Mouse (Mus musculus) cerebellum, adult 18-20 months (tissue): ENCODE data around the gene Fstl4.
"Not testable (repeated sequence)": the region's sequence is repeated elsewhere in the genome, so short reads cannot be mapped to it uniquely, and the experiment has no call there.

Experiments used
- DNase-seq, 2 experiments: peaks; one replicate each; pipeline ENCODE4 v3.0.0; 2021

The Fstl4 gene

DNA sequence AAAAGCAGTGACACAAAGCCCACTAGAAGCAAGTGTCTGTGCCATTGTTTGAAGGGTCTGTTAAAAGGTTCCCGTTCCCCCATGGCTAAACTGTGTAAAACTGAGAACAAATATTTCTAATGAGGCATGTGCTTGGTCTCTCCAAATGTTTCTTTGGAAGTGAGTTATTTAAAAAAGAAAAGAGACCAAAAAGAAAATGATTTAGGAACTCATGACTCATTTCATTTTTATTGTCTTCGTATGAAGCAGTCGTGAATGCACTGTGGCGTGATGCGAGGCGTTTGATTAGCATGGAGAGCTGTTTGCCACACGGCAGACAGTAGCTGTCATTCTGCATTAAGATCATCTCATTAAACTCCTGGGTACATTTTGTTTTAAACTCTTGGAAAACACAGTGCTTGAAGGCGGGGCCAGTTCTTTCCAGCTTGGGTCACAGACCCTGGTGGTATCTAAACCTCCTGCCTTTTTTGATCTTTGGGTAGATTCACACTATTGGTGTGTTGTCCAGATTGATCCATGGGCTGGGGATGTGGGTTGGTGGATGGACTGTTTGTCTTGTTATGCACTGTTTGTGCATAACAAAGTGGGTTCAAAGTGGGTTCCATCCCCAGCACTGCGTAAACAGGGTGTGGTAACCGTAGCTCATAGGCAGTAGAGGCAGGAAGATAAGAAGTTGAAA, 376.4 kb downstream of the Fstl4 start:
- DNase-seq: no peak

DNA sequence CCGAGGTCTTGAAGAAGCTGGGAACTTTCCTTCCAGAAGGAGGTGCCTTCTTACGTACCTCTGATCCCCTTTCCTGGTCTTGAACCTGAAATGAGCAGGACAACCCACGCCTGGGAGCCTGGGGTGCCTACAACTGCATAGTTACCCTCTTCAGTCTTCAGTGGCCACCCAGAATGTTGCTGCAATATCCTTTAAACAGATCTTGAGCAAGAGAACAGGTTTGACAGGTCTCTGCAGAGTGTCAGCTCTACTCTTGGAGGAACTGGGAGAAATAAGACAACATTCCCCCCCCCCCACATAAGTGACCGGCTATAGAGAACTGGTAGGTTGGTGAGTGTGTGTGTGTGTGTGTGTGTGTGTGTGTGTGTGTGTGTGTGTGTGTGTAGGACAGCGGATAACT, 379.1 kb downstream of the Fstl4 start:
- DNase-seq: no peak

DNA sequence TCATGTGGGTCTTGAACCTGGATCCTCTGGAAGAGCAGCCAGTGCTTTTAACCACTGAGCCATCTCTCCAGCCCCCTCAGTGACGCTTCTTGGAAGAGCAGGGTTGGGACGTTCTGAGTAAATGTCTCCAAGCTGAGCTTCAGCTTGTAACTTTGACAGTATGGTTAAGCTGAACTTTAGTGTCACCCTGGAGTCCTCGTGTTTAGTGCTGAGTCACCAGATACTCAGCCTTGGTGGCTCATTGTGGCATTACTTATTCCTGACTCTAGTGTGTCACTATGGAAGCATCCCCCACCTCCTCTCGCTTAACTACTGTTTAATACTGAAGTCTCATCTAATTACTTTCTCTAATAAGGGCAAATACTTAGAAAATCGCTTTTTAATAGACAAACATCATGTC, 380.1 kb downstream of the Fstl4 start:
- no peak for DNase-seq

DNA sequence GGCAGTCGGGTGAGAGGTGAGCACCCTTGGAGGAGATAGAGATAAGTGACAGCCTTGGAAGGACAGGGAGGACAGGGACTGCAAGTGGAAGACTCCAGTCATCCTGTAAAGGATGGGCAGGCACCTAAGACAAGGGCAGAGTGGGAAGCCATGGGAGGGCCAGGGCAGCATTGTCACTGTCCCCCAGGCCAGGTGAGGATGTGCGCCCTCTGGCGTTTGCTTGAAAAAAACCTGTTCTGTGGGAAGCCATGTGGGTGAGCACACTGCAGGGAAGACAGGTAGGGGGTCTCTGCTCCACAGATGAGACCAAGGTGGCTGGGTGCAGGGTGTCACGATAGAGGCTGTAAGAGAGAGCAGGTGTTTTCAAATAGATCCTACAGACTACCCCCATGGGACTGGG, 381.9 kb downstream of the Fstl4 start:
- peak; percentile 18 to 40 for DNase-seq

DNA sequence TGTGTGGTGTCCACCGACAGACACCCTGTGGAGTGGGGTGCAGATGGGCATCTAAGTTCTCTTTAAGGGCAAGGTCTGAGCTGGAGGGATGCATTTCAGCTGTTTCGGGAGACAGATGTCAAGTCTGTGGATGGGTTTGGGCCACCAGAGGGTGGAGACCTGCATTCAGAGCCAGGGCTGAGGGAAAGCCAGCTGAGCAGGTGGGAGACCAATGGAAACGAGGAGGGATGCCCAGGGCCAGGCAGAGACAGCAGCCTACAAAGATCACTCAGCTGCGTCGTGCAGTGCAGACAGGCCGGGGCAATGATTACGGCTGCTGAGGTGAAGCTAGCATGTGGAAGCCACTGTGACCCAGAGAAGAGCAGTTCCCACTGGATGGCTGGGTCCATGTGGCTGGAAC, 392.0 kb downstream of the Fstl4 start:
- no peak for DNase-seq

DNA sequence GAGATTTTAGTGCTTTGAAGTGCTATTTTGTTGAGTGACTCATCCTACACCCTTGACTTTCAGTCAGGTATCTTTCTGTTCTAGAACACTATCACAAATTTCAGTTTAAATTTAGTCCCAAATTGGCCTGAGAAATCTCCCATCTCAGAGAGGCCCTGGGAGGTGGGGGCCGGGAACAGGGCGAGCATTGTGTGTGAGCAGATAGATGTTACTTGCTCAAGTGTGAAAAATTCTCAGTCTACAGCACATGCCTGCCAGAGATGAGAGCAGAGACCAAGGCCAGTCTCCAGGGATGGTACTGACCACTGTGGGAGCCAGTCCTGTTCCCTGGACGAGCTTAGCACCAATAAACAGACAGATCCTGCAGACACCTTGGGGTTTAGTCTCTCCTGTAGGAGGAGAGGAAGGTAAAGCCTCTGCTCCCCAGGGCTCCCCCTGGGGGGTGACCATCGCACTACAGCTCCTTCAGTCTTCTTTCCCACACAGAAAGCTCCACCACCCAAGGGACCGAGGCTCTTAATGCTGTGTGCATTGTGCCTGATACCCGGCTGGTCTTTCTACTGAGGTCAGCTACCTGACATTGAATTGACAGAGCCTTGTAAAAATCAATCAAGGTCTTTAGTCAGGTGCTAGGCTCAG, 393.3 kb downstream of the Fstl4 start:
- no peak for DNase-seq

DNA sequence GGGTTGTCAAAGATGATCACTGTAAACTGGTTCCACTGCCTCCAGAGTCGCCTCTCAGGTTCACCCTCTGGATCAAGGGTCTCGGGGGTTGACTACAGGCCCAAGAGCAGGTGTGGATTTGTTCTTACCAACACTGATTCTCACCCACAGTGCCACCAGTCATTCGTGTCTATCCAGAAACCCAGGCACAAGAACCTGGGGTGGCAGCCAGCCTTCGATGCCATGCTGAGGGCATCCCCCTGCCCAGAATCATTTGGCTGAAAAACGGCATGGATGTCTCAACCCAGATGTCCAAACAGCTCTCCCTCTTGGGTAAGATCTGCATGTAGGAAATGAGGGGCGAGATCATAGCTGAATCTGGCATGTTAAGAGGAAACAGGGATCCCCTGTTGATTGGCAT, 398.0 kb downstream of the Fstl4 start:
- no peak for DNase-seq

DNA sequence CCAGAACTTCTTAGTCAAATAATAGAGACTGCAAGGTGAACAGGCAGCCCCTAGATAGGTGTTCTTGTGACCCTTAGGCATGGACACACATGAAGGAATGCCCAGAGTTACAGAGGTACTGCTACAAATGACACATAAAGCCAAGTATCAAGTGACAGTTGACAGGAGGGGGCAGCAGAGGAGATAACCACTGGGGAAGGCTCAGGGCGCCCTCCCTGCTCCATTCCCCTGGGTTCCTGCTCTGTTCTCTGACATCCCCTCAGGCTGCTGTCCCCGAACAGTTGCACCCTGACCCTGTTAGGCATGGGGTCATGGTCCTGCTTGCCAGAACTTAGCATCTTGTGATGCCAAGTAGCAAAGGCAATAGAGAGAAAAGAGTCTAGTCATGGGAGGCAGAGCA, 402.0 kb downstream of the Fstl4 start:
- no peak for DNase-seq

DNA sequence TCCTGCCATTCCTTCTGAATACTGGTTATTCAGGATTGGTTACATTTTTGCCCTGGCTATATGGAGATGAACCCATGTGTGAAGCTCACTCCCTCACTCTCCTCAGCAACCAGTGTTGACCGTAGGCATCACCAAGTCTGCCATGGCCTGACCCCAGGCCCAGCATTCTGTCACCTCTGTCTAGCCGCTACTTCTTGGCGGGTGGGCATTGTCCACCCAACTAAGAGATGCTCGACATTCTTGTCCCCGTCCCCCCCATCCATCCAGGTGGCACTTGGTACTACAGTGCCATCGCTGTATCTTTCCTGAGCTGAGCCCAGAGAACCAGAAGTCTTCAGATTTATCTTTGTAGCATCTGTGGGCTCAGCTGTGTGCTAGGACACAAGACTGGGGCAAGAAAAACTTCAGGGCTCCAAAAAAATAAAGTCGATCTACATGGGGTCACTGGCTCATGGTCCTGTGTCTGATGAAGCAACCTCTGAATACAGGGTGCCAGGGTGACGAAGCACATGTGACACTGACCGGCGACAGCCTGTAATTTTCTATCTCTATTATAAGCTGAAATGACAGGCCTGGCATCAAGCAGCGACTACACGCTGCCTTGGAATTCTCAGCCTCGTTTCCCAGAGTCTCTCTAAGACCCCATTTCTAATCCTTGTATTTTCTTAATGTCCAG, 417.9 kb downstream of the Fstl4 start:
- no peak for DNase-seq

DNA sequence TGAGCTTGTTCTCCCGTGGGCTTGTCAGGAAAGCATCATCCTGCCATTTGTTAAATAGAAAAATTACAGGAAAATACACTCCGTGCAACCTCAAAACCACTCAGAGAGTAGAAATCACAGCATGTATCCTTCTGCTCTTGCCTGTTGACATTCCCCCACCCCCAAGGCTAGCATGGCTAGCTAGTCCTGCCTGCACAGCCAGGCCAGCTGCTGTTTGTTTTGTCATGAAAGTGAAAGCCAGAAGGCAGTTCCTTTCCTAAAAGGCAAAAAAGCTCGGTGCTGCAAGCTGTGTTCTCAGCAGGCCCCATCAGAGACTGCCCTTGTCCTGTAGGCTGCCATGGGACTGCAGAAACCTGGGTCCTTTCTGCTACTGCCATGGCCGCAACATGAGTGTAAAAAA, 418.4 kb downstream of the Fstl4 start:
- no peak for DNase-seq

DNA sequence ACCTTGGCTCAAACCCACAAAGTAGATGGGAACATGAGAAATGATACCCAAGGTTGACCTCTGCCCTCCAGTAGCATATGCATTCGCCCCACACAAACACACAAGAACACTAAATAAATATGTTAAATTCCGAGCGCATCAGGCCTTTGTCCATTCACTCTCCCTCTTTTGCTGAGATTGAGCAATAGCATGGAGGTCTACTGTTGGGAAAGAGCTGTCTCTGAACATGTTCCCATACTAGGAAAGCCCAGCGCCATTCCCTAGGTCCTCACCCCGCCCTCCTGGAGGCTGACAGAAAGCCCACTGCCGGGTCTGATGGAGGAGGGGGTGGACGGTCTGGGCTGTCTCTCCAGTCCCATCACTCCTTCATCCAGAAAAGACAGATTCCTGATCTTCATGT, 419.6 kb downstream of the Fstl4 start:
- no peak for DNase-seq

DNA sequence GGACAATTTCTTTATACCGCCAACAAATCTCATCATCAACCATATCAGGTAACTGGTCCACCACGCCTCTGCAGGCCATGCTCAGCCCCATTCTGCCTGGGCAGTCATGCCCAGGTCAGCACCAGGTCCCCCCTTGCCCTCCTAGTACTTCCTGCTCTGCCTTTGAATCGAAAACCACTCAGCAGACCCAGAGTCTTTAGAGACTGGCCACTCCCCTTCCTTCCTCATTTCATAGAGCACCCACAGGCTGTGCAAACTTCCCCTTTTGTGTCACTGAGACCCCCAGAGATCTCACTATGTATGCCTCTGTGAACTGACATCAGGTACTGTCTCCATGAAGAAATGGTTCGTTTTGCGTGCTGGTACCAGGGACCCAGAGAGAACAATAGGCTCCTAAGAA, 420.3 kb downstream of the Fstl4 start:
- no peak for DNase-seq

DNA sequence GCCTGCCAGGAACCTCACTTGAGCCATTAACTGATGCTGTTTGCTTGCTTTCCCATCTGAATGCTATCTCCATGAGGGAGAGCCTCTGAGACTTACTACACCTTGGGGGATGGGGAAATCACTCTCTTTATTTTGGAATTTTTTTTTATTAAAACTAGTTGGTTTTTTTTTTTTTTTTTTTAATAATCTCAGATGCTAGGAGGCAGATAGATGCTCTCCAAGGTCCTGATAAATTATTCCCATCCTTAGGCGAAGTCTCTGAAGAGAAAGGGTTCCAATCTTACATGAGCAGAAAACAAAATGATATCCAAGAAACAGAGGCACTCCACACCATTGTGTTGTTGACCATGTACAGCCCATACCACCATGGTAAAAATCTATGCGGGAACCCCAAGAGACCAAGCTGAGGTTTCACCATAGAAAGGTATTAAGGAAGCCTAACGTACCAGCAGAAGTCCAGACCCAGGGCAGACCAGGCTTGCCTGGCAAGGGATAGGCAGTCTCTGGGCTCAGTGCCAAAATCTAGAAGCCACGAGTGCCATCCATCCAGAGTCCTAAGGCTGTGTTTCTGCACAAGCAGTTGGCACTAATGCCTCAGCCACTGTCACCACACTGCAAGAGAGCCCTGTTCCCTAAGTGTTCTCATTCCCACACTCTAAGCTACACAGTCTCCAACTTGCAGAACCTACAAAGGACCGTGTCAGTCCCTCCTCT, 423.1 kb downstream of the Fstl4 start:
- peak; percentile 2 to 8 for DNase-seq

DNA sequence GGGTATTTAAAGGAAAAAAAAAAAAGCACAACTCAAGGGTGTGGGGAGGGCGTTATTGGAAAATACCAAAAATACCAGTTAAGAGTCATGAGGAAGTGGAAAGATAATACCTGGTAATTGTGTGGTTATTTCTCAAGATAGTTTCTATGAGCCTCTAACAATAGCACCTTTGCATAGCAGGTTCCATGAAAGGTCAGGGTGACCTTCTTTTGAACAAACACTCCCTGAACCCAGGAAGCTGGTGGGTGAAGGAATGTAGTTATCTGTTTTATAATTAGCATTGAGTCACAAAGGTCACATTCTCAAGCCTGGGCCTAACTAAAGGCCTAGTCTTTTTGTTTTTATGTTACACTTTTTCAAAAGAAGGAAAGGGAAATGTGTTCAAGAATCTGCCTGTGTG, 432.1 kb downstream of the Fstl4 start:
- not testable (repeated sequence) for DNase-seq

DNA sequence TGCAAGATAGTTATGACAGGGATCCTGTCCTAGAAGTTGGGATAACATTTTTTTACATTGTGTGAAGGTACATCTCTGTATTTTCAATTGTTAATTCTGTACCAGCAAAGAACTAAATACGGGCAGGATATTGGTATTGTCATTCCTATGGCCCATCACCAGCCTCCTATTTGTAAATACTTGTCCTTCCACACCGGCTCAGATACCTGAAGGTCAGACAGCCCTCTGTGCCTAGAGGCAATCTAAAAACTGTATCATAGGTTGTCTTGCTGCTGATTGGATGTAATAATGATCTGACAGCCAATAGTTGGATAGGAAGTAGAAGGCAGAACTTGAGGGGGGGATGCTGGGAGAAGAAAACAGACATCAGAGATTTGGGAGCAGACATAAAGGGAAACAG, 432.7 kb downstream of the Fstl4 start:
- no peak for DNase-seq

DNA sequence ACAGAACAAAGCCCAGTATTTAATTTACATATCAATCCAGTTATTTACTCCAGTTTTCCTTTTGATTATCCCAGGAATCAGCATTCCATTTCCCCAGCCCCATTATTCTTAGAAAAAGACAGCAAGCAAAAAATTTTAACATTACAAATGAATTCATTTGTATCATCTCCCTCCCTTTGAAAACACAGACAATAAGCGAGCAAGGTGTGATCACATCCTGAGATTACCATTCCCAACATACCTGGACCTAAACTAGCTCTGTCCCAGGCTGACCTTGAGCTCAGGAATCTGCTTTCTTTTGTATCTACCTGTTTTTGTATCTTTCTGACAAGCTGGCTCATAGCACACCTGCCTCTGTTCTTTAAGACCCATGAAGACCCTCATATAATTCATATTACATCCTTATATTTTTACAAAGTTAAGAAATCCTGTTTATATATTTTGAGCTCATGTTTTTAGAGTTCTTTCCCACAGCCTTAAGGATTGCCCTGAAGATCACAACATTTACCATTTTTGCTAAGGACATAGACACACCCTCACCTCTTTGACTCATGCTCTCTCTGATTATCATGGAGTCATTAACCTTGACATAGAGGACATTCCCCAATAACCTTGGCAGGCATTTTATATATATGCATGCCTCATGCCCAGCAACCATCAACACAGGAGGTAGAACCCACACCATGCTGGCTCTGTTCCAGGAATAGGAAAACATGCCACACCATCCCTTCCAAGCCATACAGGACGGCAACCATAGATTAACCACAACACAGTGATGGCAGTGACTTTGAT, 438.2 kb downstream of the Fstl4 start:
- DNase-seq: no peak

DNA sequence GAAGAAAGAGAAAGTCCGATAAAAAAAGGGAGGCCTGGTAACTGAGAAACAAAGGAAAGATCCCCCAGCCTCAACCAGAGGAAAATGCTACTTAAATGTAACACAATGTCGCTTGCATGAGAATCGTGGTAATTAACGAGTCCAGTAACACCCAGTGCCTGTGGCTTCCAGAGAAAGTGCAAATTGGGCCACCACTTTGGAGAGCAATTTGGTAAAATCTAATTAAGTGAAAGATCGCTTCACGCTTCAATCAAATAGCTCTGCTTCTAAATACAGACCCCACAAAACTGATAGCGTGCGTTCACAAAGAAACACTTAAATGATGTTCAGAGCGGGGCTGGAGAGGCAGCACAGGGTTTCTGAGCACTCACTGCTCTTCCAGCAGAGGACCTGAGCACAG, 446.4 kb downstream of the Fstl4 start:
- no peak for DNase-seq

DNA sequence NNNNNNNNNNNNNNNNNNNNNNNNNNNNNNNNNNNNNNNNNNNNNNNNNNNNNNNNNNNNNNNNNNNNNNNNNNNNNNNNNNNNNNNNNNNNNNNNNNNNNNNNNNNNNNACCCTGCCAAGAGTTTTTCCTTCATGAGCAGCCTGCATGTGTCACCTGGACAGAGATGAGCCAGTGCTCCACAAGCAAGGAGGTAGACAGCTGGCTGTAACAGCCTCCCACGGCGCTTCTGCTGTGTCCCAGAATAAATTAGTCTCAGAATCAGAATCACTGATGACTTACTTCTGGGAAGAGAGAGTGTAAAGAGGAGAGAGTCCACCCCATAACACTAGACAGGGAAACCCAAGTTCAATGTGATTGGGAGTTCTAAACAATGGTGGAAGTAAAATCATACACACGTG, 464.6 kb downstream of the Fstl4 start:
- DNase-seq: no peak

DNA sequence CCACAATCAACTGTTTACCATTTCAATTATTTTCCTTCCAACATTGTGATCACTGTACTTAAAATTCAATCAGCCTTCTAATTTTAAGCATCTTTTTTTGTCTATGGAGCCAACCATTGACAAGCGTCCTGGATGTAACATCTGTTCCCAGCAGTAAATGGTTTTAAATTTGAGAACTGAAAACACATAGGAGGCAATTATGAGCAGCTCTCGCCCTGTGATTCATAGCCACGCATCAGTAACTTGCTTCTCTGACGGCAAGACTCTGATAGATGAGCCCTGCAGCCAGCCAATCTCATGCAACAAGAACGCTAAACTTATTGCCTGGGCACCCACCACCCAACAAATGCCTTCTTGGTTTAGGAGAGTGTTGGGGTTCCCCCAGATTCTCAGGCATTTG, 467.4 kb downstream of the Fstl4 start:
- no peak for DNase-seq

DNA sequence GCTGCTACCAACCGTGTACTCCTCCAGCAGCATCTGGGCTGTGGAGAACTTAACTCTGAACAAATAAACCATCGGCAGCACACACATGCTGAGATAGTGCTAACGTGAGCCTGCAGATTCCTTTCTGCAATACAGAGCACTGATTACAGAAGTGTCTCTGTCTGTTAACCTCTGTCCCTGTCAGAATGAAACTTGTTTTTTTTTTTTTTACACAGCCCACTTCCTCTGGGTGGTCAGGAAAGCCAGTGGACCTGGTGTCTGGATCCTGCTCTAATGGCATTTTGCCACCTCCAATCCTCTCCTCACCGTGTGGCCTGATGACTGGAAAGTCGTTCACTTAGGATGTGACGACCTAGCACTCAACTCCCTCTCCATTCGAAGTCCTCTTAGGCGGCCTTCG, 469.2 kb downstream of the Fstl4 start:
- no peak for DNase-seq
